Mouse (Mus musculus) cortical plate, adult 2 months (tissue): ENCODE data around the gene Timp3.

Source experiments
- CTCF ChIP-seq: fragments of 200-500 bp; IDR thresholded peaks from 2 replicates; pipeline ENCODE4 v1.5.1; 2011; ENCODE audit warnings: mild to moderate bottlenecking, control low read depth, low read length; ENCODE audit not compliant: insufficient read depth; ENCODE audit errors: extremely low read depth
- POLR2A ChIP-seq: fragments of 200-500 bp; IDR thresholded peaks from 2 replicates; pipeline ENCODE4 v1.6.1; 2011; ENCODE audit warnings: mild to moderate bottlenecking, low read length, control low read depth; ENCODE audit not compliant: insufficient read depth; ENCODE audit errors: extremely low read depth

DNA sequence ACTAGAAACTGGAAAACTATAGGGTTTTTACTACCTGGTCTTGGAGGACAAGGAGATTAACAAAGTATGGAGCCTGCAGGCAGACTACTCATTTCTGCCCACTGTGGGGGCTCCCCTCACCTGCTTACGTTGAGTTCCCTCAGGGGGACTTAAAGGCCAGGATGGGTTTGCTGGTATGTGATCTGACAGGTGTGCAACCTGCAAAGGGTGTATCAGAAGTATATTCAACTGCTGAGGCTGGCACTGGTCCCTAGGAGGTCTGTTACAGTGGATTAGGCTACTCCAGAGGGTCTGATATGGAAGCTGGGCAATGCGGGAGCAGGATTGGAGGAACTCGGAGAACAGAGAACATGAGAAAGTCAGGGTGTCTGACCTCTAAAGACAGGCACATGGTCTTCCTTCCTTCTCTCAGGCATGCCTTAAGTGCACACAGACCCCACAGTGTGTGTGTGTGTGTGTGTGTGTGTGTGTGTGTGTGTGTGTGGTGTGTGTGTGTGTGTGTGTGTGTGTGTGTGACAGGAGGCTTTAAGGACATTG is 40.9 kb downstream of the Timp3 start:
- TF ChIP-seq POLR2A = no peak
- TF ChIP-seq CTCF = no peak
